Mouse (Mus musculus) lung, postnatal 0 days (tissue): Measurements from ENCODE around the gene Lpar5. TPM values are rescaled to one million over a fixed set of nuclear protein-coding genes. Genes with fewer than 3 reads are reported as not detected.

Experiments used
- ATAC-seq: fragments of 200-750 bp; cut with Nextera tagmentation; 2 replicates; pipeline ENCODE4 v1.8.0; 2017; ENCODE audit warnings: moderate library complexity
- DNase-seq: peaks from one replicate; pipeline ENCODE4 v3.0.0-alpha.2; 2016; ENCODE audit warnings: low spot score
- H3K27ac ChIP-seq: fragments of 300-500 bp; sonication (generic); 2 replicates; pipeline ENCODE4 v1.5.1; 2014; ENCODE audit warnings: antibody characterized with exemption, mild to moderate bottlenecking, low read length, mixed read lengths
- H3K27me3 ChIP-seq: fragments of 300-500 bp; sonication (generic); replicated peaks from 2 replicates; pipeline ENCODE4 v1.6.1; 2014; ENCODE audit warnings: low read length, mixed read lengths; ENCODE audit not compliant: insufficient read depth
- H3K36me3 ChIP-seq: fragments of 300-500 bp; sonication (generic); 2 replicates; pipeline ENCODE4 v1.6.1; 2014; ENCODE audit warnings: low read length, mixed read lengths; ENCODE audit not compliant: insufficient read depth
- H3K4me1 ChIP-seq: fragments of 300-500 bp; sonication (generic); 2 replicates; pipeline ENCODE4 v1.6.1; 2014; ENCODE audit warnings: antibody characterized with exemption, low read depth, low read length, mixed read lengths; ENCODE audit not compliant: insufficient read depth
- H3K4me2 ChIP-seq: fragments of 300-500 bp; sonication (generic); replicated peaks from 2 replicates; pipeline ENCODE4 v1.6.1; 2014; ENCODE audit warnings: low read depth, mild to moderate bottlenecking, low read length, moderate library complexity, mixed read lengths
- H3K4me3 ChIP-seq: fragments of 300-500 bp; sonication (generic); 2 replicates; pipeline ENCODE4 v1.5.1; 2014; ENCODE audit warnings: low read depth, low read length
- H3K9ac ChIP-seq: fragments of 300-500 bp; sonication (generic); replicated peaks from 2 replicates; pipeline ENCODE4 v1.6.1; 2014; ENCODE audit warnings: low read depth, mild to moderate bottlenecking
- H3K9me3 ChIP-seq: fragments of 300-500 bp; sonication (generic); 2 replicates; pipeline ENCODE4 v1.6.1; 2016; ENCODE audit warnings: low read length, mixed read lengths
- CTCF ChIP-seq: IDR thresholded peaks from 2 replicates; pipeline ENCODE4 v1.5.1; 2016; ENCODE audit warnings: antibody characterized with exemption, mild to moderate bottlenecking
- EP300 ChIP-seq: IDR thresholded peaks from 2 replicates; pipeline ENCODE4 v1.6.1; 2016; ENCODE audit warnings: antibody characterized with exemption, mild to moderate bottlenecking, control low read depth
- WGBS: fragments of 180-500 bp; shearing (Covaris S2); extraction: QIAGEN DNeasy Blood & Tissue Kit; methylation state at CpG from one replicate; pipeline ENCODE4 v1.1.7; 2014; 5-methylcytosine and 5-hydroxymethylcytosine counted together
- polyA plus RNA-seq: library from polyadenylated mRNA; unstranded; fragments of >200 nt; fragmentation: Nextera tagmentation; extraction: Ambion mirVana; gene quantifications from 2 replicates; pipeline ENCODE4 v1.2.1, GENCODE M21; 2015

Gene Lpar5
- polyA plus RNA-seq, 1 experiment from 2014 or later = 0.44 TPM

- DNase-seq (peak; percentile 98), ATAC-seq (peak; percentile 92)
- WGBS = 24% methylated on average over 45 of the region's 45 CpGs
- TF ChIP-seq CTCF = peak; percentile 97
- no peak for TF ChIP-seq EP300
- H3K4me1 ChIP-seq = peaks cover 4% of the 10 kb centered on the region; the same call in 1 of the 2 replicates
- peak overlapping the region; percentile 70 for H3K4me2 ChIP-seq
- H3K36me3 ChIP-seq = no peaks in the 10 kb centered on the region
- no peaks in the 10 kb centered on the region for H3K9me3 ChIP-seq
- H3K27ac ChIP-seq = no peak overlapping the region
- H3K27me3 ChIP-seq = no peaks in the 10 kb centered on the region
- H3K9ac ChIP-seq = no peak overlapping the region
- H3K4me3 ChIP-seq = peak overlapping the region; percentile 37
Observed at GRCm38 (mm10) chr6:125081797-125082560, 14.3 kb downstream of the Lpar5 start.

- Histone ChIP-seq H3K27ac (no peak overlapping the region), H3K9me3 (no peaks in the 10 kb centered on the region), H3K4me2 (no peak overlapping the region), H3K4me1 (peaks cover 4% of the 10 kb centered on the region; the same call in 1 of the 2 replicates), H3K4me3 (no peak overlapping the region), H3K27me3 (no peaks in the 10 kb centered on the region), H3K36me3 (no peaks in the 10 kb centered on the region), H3K9ac (no peak overlapping the region)
- TF ChIP-seq EP300 (no peak), CTCF (no peak)
- ATAC-seq (no peak), DNase-seq (no peak)
- WGBS = 83% methylated on average over 7 of the region's 7 CpGs
Observed at GRCm38 (mm10) chr6:125082801-125083386, 15.2 kb downstream of the Lpar5 start.

GRCm38 (mm10) chr6:125084424-125084823 lies 16.7 kb downstream of the Lpar5 start:
- no peak overlapping the region for H3K4me2 ChIP-seq
- H3K27me3 ChIP-seq = no peaks in the 10 kb centered on the region
- H3K9ac ChIP-seq = no peak overlapping the region
- no peak overlapping the region for H3K27ac ChIP-seq
- H3K4me1 ChIP-seq = peaks cover 4% of the 10 kb centered on the region; the same call in 1 of the 2 replicates
- H3K36me3 ChIP-seq = no peaks in the 10 kb centered on the region
- DNase-seq (peak; percentile 89), ATAC-seq (peak; percentile 13)
- no peak for TF ChIP-seq EP300
- peak; percentile 94 for TF ChIP-seq CTCF
- H3K4me3 ChIP-seq = no peak overlapping the region
- WGBS = 2% methylated on average over 4 of the region's 4 CpGs
- no peaks in the 10 kb centered on the region for H3K9me3 ChIP-seq

GRCm38 (mm10) chr6:125087937-125088336 lies 20.2 kb downstream of the Lpar5 start:
- Histone ChIP-seq H3K4me3 (no peak overlapping the region), H3K4me2 (no peak overlapping the region), H3K9me3 (no peaks in the 10 kb centered on the region), H3K9ac (no peak overlapping the region), H3K36me3 (no peaks in the 10 kb centered on the region), H3K27me3 (no peaks in the 10 kb centered on the region), H3K4me1 (peaks cover 5% of the 10 kb centered on the region), H3K27ac (peak overlapping the region; percentile 84; the same call in 1 of the 2 replicates)
- ATAC-seq (no peak), DNase-seq (no peak)
- WGBS = 61% methylated on average over 3 of the region's 3 CpGs
- TF ChIP-seq EP300 = no peak
- no peak for TF ChIP-seq CTCF

- H3K4me2 ChIP-seq = peak overlapping the region; percentile 49
- peaks cover 5% of the 10 kb centered on the region for H3K4me1 ChIP-seq
- peak overlapping the region; percentile 84 for H3K27ac ChIP-seq
- H3K9me3 ChIP-seq = no peaks in the 10 kb centered on the region
- H3K27me3 ChIP-seq = no peaks in the 10 kb centered on the region
- H3K36me3 ChIP-seq = no peaks in the 10 kb centered on the region
- no peak overlapping the region for H3K4me3 ChIP-seq
- DNase-seq = peak; percentile 96
- 4% methylated on average over 16 of the region's 20 CpGs for WGBS
- TF ChIP-seq EP300 (0 out of 2 replicates have a peak, but pooled peaks have one; percentile 15), CTCF (peak; percentile 56)
- no peak overlapping the region for H3K9ac ChIP-seq
- ATAC-seq = peak; percentile 79
Observed at GRCm38 (mm10) chr6:125088561-125089321, 21.0 kb downstream of the Lpar5 start.
